Mouse (Mus musculus) cerebellum, adult 18-20 months (tissue): ENCODE results near the gene Pdx1.

Experiments used
- DNase-seq, 2 experiments: peaks; one replicate each; pipeline ENCODE4 v3.0.0; 2021

Pdx1 gene

GRCm38 (mm10) chr5:147312830-147313685 lies 43.3 kb downstream of the Pdx1 start:
- no peak for DNase-seq

DNA sequence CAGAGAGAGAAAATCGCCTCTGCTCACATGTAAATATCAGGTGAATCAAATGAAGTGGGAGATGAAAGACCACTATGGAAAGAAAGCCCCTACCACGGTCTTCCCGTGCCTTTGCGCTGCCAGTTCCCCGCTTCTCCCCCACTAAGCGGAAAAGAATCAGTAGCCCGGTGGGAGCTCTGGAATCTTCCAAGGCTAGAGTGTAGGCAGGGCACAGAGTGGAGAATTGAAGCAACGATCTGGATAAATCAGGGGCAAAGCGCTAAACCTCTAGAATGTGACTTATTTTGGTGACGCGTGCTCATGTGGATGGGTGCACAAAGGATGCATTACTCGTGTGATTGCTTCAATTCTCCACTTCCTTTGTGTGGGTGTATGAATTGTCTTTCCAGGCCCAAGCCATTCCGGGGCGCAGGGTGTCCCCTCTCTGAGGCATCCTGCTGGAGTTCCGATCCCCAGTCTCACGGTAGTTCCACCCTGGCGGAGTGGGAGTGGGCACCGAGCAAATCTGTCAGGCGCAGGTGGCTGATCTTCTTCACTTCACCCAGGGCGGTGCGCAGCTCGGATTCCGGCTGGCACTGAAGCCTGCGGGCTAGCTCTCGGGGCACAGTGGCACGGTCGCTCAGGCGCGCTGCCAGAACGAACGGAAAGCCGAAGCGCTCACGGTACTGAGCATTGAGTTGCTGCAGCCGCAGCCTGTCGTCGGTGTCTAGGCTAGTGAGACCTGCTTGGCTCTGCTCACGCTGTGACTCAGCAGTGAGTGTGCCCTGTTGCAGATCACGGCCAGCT lies 45.1 kb downstream of the Pdx1 start:
- no peak for DNase-seq

DNA sequence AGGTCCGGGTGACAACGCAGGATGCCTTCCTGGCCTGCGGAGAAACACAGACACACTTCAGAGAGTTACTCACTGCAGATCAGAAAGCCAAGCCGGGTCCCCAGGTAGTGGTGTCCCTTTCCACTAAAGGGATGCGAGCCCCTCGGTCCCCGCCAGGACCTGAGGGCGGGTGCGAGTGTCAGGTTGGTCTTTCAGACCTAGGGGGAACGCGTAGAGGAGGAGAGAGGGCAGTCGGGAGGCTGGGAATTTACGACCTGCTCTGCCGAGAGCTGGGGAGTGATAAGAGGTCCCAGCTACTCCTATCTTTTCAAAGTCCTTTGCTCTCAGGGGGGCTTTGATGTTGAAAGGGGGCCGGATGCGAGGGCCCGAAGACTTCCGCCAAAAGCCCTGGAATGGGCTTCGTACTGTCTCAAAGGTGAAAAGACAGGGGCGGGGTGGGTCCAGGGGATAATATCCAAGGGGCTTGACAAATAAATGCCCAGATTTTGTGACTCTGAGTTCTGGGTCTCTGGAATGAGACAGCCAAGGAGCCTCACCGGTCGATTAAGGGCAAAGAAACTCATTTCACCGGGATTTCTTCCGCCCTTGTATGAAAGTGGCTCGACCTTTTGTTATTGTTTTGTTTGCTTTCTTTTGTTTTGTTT lies 45.8 kb downstream of the Pdx1 start:
- DNase-seq, result no peak

DNA sequence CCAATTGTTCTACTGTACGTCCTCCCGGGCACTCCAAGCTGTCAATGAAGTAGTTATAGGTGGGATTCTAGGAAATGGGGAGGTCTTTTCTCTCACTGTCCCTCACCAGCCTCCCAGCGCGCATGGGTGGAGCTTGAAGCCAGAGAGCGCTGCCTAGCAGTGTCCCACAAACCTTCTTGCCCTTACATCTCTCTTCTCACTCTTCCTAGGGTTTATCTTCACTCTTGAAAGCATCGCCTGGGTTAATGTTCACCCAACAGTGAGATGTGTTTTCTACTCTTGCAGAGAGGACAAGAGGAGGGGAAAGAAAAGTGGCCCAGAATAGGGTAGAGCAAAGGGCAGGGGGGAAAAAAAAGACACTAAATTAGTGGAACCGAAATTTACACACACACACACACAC lies 47.6 kb downstream of the Pdx1 start:
- DNase-seq, result no peak

- DNase-seq, result no peak
Measured at GRCm38 (mm10) chr5:147317991-147318390, 48.2 kb downstream of the Pdx1 start.

- peak; percentile 14 to 28 for DNase-seq
Measured at GRCm38 (mm10) chr5:147319653-147320052, 49.9 kb downstream of the Pdx1 start.

DNA sequence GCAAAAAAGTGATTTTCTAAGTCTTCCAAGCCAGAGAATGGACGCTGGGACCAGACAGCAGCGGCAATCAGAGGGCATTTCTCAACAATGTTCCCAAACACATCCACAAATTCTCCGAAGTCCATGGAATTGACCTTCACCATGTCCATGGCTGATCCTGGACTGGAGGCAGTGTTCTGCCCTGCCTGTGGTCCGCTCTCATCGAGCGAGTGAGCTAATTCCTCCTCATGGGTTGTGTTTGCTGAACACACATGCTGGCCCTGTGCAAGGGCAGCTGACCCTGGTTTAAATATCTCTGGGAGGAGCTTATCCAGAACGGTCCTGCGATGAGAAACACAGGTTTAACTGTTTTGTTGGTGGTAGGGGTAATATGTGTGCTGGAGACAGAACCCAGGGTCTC lies 52.4 kb downstream of the Pdx1 start, which contains the start of gene Urad:
Urad (minus strand) TSS at position 258 of the 400 bp plus-strand sequence.
- no peak for DNase-seq

DNA sequence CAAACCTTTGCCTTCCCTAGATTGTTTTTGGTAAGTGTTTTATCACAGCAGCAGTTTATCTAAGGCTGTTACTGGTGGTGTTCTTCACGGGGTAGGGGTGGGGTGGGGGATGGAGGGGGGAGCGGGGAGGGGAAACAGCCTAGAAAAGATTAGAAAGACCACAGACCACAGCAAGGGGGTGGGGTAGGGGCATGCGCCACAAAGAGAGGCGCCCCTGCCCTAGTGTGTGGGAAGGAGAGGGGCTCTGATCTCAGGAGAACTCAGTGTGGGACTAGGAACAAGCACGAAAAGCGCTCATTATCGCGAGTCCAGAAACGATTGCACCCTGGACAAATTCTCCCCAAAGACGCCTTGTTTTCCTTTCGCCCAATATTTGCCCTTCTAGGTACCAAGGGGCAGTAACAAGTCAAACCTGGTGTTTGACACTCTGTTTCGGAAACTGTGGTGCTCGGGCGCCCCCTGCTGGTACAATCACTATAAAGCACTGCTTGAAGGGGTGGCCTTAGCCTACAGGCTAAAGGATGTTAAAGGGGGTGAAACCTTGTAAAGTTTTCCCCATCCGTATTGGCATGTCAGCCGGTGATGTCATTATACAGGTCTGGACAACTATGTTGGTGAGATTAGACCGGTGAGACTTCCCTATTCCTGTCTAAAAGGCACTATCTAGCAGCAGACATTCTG lies 53.6 kb downstream of the Pdx1 start:
- peak; percentile 53 to 71 for DNase-seq
